Mouse (Mus musculus): Measurements from ENCODE around the gene Tnfrsf13b. TPM values are rescaled to one million over a fixed set of nuclear protein-coding genes. Genes with fewer than 3 reads are reported as not detected.

Tnfrsf13b gene
- polyA plus RNA-seq, 1 experiment from 2014 or later = 2.6 TPM

DNA sequence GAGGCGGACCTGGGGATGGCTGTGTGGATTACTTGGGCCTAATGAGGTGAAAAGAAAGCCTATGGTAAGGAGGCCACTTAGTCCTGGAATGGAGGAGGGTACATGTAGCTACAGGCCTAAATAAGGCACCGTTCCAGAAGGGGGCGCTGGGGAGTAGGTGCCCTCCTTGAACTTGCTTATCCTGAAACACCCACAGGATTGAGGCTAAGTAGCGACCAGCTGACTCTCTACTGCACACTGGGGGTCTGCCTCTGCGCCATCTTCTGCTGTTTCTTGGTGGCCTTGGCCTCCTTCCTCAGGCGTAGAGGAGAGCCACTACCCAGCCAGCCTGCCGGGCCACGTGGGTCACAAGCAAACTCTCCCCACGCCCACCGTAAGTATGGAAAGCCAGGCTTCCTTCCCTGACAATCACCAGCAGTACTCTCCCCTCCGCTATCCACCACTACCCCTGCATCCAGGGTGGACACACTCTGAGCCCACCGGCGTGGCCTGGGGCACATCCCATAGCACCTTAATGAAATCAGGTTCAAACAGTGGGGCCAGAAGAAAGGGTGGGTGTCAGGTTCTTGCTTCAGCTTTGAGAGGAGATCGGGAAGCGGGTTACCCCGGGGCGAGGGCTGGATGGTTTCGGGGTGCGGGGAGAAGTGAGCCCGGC is 20.2 kb downstream of the Tnfrsf13b start:
- TF ChIP-seq EP300 (optimal IDR thresholded peaks at IDR 0.05) = no peak
- TF ChIP-seq CTCF (IDR thresholded peaks at IDR 0.05; ENCODE audit: low read depth) = peak; percentile 65
- ATAC-seq (ENCODE audit: low FRiP score, low TSS enrichment) = peak; percentile 33; the same call in 1 of the 2 replicates
- H3K4me3 ChIP-seq (ENCODE audit: low read depth, low read length) = peak overlapping the region; percentile 33
- no peaks in the 10 kb centered on the region for H3K27me3 ChIP-seq (ENCODE audit: control insufficient read depth, insufficient read depth, low read length)
- peak; percentile 74 for DNase-seq (ENCODE audit: low spot score)
- 0 out of 2 replicates have a peak, but pooled peaks cover 4% of the 10 kb centered on the region for H3K4me1 ChIP-seq (replicated peaks; ENCODE audit: control insufficient read depth, insufficient read depth)
- no peaks in the 10 kb centered on the region for H3K9me3 ChIP-seq (ENCODE audit: control insufficient read depth, low read length)
- H3K27ac ChIP-seq (replicated peaks) = no peak overlapping the region
- H3K9ac ChIP-seq (ENCODE audit: low read length) = 0 out of 2 replicates have a peak overlapping the region, but pooled peaks have one; percentile 38
- peak overlapping the region; percentile 51 for H3K4me2 ChIP-seq (replicated peaks; ENCODE audit: low read depth)
- 24% methylated on average over 20 of the region's 20 CpGs for WGBS
- no peaks in the 10 kb centered on the region; the same call in 1 of the 2 replicates for H3K36me3 ChIP-seq (ENCODE audit: control insufficient read depth, insufficient read depth, low read length)

DNA sequence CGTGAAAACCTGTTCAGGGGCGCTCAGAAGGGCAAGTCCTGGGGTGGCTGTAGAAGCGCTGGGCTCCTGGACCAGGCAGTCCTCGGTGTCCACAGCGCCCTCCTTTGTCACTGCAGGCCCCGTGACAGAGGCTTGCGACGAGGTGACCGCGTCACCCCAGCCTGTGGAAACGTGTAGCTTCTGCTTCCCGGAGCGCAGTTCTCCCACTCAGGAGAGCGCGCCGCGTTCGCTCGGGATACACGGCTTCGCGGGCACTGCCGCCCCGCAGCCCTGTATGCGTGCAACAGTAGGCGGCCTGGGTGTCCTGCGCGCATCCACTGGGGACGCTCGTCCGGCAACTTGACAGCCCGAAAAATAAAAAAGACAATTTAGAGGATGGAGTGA is 20.7 kb downstream of the Tnfrsf13b start:
- WGBS = 12% methylated on average over 32 of the region's 32 CpGs
- ATAC-seq (ENCODE audit: low FRiP score, low TSS enrichment) = peak; percentile 68
- Histone ChIP-seq H3K9me3 (ENCODE audit: control insufficient read depth, low read length) (no peaks in the 10 kb centered on the region), H3K4me2 (replicated peaks; ENCODE audit: low read depth) (peak overlapping the region; percentile 51), H3K4me3 (ENCODE audit: low read depth, low read length) (peak overlapping the region; percentile 33), H3K27me3 (ENCODE audit: control insufficient read depth, insufficient read depth, low read length) (no peaks in the 10 kb centered on the region), H3K4me1 (replicated peaks; ENCODE audit: control insufficient read depth, insufficient read depth) (0 out of 2 replicates have a peak, but pooled peaks cover 4% of the 10 kb centered on the region), H3K27ac (replicated peaks) (no peak overlapping the region), H3K36me3 (ENCODE audit: control insufficient read depth, insufficient read depth, low read length) (peaks cover 4% of the 10 kb centered on the region; the same call in 1 of the 2 replicates), H3K9ac (ENCODE audit: low read length) (peak overlapping the region; percentile 38; the same call in 1 of the 2 replicates)
- TF ChIP-seq CTCF (IDR thresholded peaks at IDR 0.05; ENCODE audit: low read depth) = peak; percentile 36; the same call in 1 of the 2 replicates
- no peak for TF ChIP-seq EP300 (optimal IDR thresholded peaks at IDR 0.05)
- DNase-seq (ENCODE audit: low spot score) = peak; percentile 70

DNA sequence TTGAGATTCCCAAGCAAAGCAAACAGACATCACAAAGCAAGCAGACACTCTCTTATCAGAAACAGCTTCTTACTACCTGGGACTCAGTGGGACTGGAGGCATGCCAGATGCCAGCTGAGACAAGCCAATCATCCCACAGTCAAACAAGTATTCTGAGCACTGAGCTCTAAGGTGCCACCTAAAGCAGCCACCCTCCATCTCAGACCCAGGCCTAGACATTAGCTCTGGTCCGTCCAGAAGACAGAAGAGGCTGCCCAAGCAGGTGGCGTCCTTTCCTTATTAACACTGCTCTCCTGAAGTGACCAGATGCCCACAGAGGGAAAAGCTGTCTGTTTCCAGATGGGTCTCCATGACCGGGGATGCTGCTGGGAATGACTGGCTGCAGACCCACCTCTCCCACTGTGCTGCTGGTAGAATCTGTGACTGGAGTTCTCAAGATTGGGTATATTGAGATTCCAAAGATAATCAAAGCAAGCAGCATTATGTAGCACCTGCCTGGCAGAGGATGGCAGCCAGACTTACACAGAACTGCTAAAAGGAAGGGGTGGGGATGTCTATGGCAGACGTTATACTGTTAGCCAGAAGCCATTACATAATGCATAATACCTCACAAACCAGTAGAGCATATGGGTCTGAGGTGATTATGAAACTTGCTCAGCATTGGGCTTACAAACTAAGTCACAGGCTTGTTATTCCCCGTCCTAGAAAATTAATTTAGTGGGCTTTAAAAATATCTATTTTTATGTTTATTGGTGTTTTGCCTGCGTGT is 23.9 kb downstream of the Tnfrsf13b start:
- WGBS = 72% methylated on average over 6 of the region's 6 CpGs
- ATAC-seq (ENCODE audit: low FRiP score, low TSS enrichment) (no peak), DNase-seq (ENCODE audit: low spot score) (no peak)
- H3K4me2 ChIP-seq (replicated peaks; ENCODE audit: low read depth) = no peak overlapping the region
- H3K27me3 ChIP-seq (ENCODE audit: control insufficient read depth, insufficient read depth, low read length) = no peaks in the 10 kb centered on the region
- H3K27ac ChIP-seq (replicated peaks) = no peak overlapping the region
- TF ChIP-seq CTCF (IDR thresholded peaks at IDR 0.05; ENCODE audit: low read depth) (no peak), EP300 (optimal IDR thresholded peaks at IDR 0.05) (no peak)
- 0 out of 2 replicates have a peak, but pooled peaks cover 4% of the 10 kb centered on the region for H3K4me1 ChIP-seq (replicated peaks; ENCODE audit: control insufficient read depth, insufficient read depth)
- H3K9me3 ChIP-seq (ENCODE audit: control insufficient read depth, low read length) = no peaks in the 10 kb centered on the region
- H3K9ac ChIP-seq (ENCODE audit: low read length) = no peak overlapping the region
- peaks cover 29% of the 10 kb centered on the region for H3K36me3 ChIP-seq (ENCODE audit: control insufficient read depth, insufficient read depth, low read length)
- H3K4me3 ChIP-seq (ENCODE audit: low read depth, low read length) = no peak overlapping the region

DNA sequence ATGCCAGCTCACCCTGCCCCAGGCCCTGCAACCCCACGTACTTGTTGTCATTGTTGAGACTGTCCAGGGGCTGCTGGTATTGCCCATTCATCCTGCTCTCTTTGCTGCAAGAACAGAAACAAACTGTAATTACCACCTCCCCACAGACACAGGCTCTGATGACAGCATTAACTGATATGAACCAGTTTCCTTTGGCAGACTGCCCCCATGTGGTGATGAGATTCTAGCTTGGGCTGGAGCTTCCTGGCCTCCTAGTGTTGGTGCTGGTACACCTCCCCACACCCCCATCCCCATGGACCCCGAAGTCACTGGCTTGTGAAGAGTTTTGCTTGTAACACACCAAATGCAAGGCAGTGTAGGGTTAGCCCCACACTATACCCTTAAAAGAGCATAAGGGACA is 29.2 kb downstream of the Tnfrsf13b start:
- no peak overlapping the region for H3K4me2 ChIP-seq (replicated peaks; ENCODE audit: low read depth)
- H3K9ac ChIP-seq (ENCODE audit: low read length) = no peak overlapping the region
- H3K9me3 ChIP-seq (ENCODE audit: control insufficient read depth, low read length) = no peaks in the 10 kb centered on the region
- peak; percentile 63 for TF ChIP-seq CTCF (IDR thresholded peaks at IDR 0.05; ENCODE audit: low read depth)
- TF ChIP-seq EP300 (optimal IDR thresholded peaks at IDR 0.05) = no peak
- no peaks in the 10 kb centered on the region for H3K27me3 ChIP-seq (ENCODE audit: control insufficient read depth, insufficient read depth, low read length)
- ATAC-seq (ENCODE audit: low FRiP score, low TSS enrichment) = no peak
- WGBS = 79% methylated on average over 2 of the region's 2 CpGs
- peaks cover 64% of the 10 kb centered on the region for H3K36me3 ChIP-seq (ENCODE audit: control insufficient read depth, insufficient read depth, low read length)
- no peak for DNase-seq (ENCODE audit: low spot score)
- H3K4me3 ChIP-seq (ENCODE audit: low read depth, low read length) = no peak overlapping the region
- H3K4me1 ChIP-seq (replicated peaks; ENCODE audit: control insufficient read depth, insufficient read depth) = no peaks in the 10 kb centered on the region
- no peak overlapping the region for H3K27ac ChIP-seq (replicated peaks)

DNA sequence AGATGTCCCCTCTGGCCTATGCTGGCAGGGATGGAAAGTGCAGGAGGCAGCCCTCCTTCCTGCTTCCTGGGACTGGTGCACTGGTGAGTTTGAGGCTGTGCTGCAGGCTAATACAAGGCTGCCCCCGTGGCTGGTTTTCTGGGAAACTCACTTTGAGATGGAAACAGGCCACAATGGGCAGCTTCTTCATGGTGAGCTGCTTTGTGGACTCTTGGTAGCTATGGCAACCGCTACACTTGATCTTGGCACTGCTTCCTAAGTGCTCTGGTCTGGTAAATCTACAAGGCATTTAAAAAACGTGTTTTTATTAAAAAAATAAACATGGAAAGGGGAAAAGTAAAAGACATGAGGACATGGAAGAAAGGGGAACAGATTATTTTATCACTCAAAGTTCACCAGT is 31.6 kb downstream of the Tnfrsf13b start:
- peaks cover 75% of the 10 kb centered on the region for H3K36me3 ChIP-seq (ENCODE audit: control insufficient read depth, insufficient read depth, low read length)
- H3K4me3 ChIP-seq (ENCODE audit: low read depth, low read length) = no peak overlapping the region
- no peaks in the 10 kb centered on the region for H3K27me3 ChIP-seq (ENCODE audit: control insufficient read depth, insufficient read depth, low read length)
- H3K9me3 ChIP-seq (ENCODE audit: control insufficient read depth, low read length) = no peaks in the 10 kb centered on the region
- no peak for DNase-seq (ENCODE audit: low spot score)
- no peak overlapping the region for H3K4me2 ChIP-seq (replicated peaks; ENCODE audit: low read depth)
- H3K27ac ChIP-seq (replicated peaks) = no peak overlapping the region
- H3K9ac ChIP-seq (ENCODE audit: low read length) = no peak overlapping the region
- ATAC-seq (ENCODE audit: low FRiP score, low TSS enrichment) = no peak
- WGBS = 77% methylated on average over 3 of the region's 3 CpGs
- no peak for TF ChIP-seq CTCF (IDR thresholded peaks at IDR 0.05; ENCODE audit: low read depth)
- no peak for TF ChIP-seq EP300 (optimal IDR thresholded peaks at IDR 0.05)
- H3K4me1 ChIP-seq (replicated peaks; ENCODE audit: control insufficient read depth, insufficient read depth) = no peaks in the 10 kb centered on the region

All from stomach, postnatal 0 days (tissue).